Mouse (Mus musculus): ENCODE measurements around the gene Zfp28.

GRCm38 (mm10) chr7:6344124-6344523 lies 39.0 kb upstream of the Zfp28 start:
- TF ChIP-seq MXI1 (IDR thresholded peaks at IDR 0.05; ENCODE audit: low read depth, low read length) (no peak), CTCF (conservative IDR thresholded peaks at IDR 0.05 in 1 of 2, IDR thresholded peaks at IDR 0.05 in 1 of 2; ENCODE audit: low read depth in 2 of 2, low read length in 2 of 2) (no peak), USF2 (conservative IDR thresholded peaks at IDR 0.05; ENCODE audit: low read depth, low read length) (no peak), NRF1 (IDR thresholded peaks at IDR 0.05; ENCODE audit: low read depth, low read length) (no peak), MAFK (IDR thresholded peaks at IDR 0.05; ENCODE audit: insufficient replicate concordance, low read length) (no peak), ZC3H11A (IDR thresholded peaks at IDR 0.05; ENCODE audit: low read depth, low read length) (no peak), SIN3A (IDR thresholded peaks at IDR 0.05; ENCODE audit: low read length) (no peak), KAT2A (IDR thresholded peaks at IDR 0.05; ENCODE audit: insufficient replicate concordance, low read length) (no peak)

All from CH12.LX (cell line).